Mouse (Mus musculus) midbrain, embryonic 15.5 days (tissue): Measurements from ENCODE around the gene Timm17b. TPM values are rescaled to one million over a fixed set of nuclear protein-coding genes. Genes with fewer than 3 reads are reported as not detected.

ENCODE experiments used
- ATAC-seq: fragments of 200-750 bp; cut with Nextera tagmentation; replicated peaks from 2 replicates; pipeline ENCODE4 v1.8.0; 2017; ENCODE audit warnings: moderate TSS enrichment
- H3K27ac ChIP-seq: fragments of 300-500 bp; sonication (generic); 2 replicates; pipeline ENCODE4 v1.5.1; 2015; ENCODE audit warnings: mild to moderate bottlenecking, inconsistent platforms
- H3K27me3 ChIP-seq: fragments of 300-500 bp; sonication (generic); replicated peaks from 2 replicates; pipeline ENCODE4 v1.6.1; 2015; ENCODE audit warnings: inconsistent platforms
- H3K36me3 ChIP-seq: fragments of 300-500 bp; sonication (generic); replicated peaks from 2 replicates; pipeline ENCODE4 v1.6.1; 2015; ENCODE audit warnings: inconsistent platforms
- H3K4me1 ChIP-seq: fragments of 300-500 bp; sonication (generic); 2 replicates; pipeline ENCODE4 v1.6.1; 2015; ENCODE audit warnings: inconsistent platforms
- H3K4me2 ChIP-seq: fragments of 300-500 bp; sonication (generic); 2 replicates; pipeline ENCODE4 v1.6.1; 2015; ENCODE audit warnings: inconsistent platforms, mild to moderate bottlenecking, moderate library complexity
- H3K4me3 ChIP-seq: fragments of 300-500 bp; sonication (generic); 2 replicates; pipeline ENCODE4 v1.5.1; 2015; ENCODE audit warnings: mild to moderate bottlenecking, inconsistent platforms
- H3K9ac ChIP-seq: fragments of 300-500 bp; sonication (generic); 2 replicates; pipeline ENCODE4 v1.6.1; 2015; ENCODE audit warnings: mild to moderate bottlenecking, inconsistent platforms
- H3K9me3 ChIP-seq: fragments of 300-500 bp; sonication (generic); 2 replicates; pipeline ENCODE4 v1.6.1; 2016; ENCODE audit warnings: inconsistent platforms
- WGBS: fragments of 180-500 bp; shearing (Covaris S2); methylation state at CpG from one replicate; pipeline ENCODE4 v1.1.7; 2015; ENCODE audit warnings: mixed read lengths; 5-methylcytosine and 5-hydroxymethylcytosine counted together
- polyA plus RNA-seq: library from polyadenylated mRNA; unstranded; fragments of >200 nt; fragmentation: Nextera tagmentation; extraction: Ambion mirVana; gene quantifications from 2 replicates; pipeline ENCODE4 v1.2.1, GENCODE M21; 2015

The Timm17b gene
- polyA plus RNA-seq, 1 experiment from 2014 or later, result 173 TPM

DNA sequence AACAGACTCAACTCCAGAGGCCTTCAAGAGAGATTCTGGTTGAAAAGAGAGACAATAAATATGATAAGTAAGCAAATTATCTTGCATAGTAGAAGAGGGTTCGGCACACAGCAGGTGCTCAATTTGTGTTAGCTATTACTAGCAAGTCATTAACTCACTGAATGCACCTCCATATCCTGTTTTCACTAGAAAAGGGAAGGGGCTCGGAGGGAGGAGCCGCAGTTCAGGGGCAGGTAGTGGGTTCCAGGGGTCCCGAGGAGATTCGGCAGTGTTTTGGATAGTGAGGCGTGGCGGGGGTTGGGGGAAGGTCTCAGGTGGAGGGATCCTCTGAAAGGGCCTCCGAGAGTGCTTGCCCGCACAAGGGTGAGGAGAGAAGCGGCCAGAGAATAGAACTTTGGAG, 28.0 kb downstream of the Timm17b start:
- Histone ChIP-seq H3K27ac (no peak overlapping the region), H3K27me3 (peaks cover 6% of the 10 kb centered on the region), H3K4me2 (no peak overlapping the region), H3K4me3 (no peak overlapping the region), H3K9me3 (no peaks in the 10 kb centered on the region), H3K36me3 (peaks cover 6% of the 10 kb centered on the region; the same call in 1 of the 2 replicates), H3K9ac (no peak overlapping the region), H3K4me1 (peaks cover 9% of the 10 kb centered on the region)
- WGBS, result 42% methylated on average over 10 of the region's 10 CpGs
- no peak for ATAC-seq

DNA sequence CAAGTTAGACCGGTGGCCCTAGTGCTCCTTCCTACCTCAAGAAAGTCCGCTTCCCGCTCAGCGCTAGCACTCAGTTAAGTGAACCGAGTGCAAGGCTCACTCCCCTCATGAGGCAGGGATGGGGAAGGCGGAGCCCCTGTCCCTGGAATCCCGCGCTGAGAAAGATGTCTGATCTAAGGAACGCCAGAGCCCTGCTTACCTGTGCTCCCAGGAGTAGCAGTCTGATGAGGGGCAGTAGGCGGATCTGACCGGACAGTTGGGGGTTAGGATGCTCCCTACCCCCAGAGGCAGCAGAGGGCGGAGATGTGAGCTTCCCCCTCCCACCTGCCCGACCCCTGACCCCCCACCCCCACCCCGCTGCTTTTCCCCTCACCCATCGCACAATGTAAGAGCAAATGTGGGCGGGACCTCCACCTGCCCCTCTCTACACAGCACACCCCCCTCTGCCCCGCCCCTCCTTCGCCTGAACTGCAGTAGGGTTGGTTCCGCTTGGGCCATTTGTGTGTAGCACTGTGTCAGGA, 29.2 kb downstream of the Timm17b start, which contains the start of gene Eras:
TSS of gene Eras (minus strand) at position 338 of the 521 bp plus-strand sequence.
- Histone ChIP-seq H3K4me2 (no peak within 1 kb of the TSS), H3K9ac (no peak within 1 kb of the TSS), H3K9me3 (no peaks in the 10 kb centered on the region), H3K4me3 (no peak within 1 kb of the TSS), H3K27ac (no peak within 1 kb of the TSS), H3K4me1 (no peaks in the 10 kb centered on the region), H3K27me3 (peaks cover 6% of the 10 kb centered on the region), H3K36me3 (peaks cover 6% of the 10 kb centered on the region; the same call in 1 of the 2 replicates)
- no peak for ATAC-seq
- WGBS, result 24% methylated on average over 19 of the region's 19 CpGs

DNA sequence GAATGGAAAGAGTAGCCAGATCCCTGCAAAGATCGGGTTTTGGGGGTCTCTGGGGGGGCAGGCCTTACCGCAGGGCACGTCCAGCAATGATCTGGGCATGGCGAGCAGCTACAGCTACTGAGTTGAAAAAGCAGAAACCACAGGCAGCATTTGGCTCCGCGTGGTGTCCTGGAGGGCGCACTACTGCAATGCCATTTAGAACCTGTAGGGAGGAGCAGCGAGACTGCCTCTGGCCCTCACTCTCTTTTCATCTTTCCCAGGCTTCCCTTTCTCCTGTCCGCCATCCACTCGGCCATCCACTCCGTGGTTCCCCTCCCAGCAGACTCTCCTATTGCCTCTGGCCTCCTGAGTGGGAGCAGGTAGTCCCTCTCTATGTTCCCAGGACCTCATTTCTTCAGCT, 37.7 kb downstream of the Timm17b start:
- Histone ChIP-seq H3K9me3 (no peaks in the 10 kb centered on the region), H3K4me3 (no peak overlapping the region), H3K4me1 (no peaks in the 10 kb centered on the region), H3K27ac (no peak overlapping the region), H3K36me3 (no peaks in the 10 kb centered on the region), H3K4me2 (no peak overlapping the region), H3K9ac (no peak overlapping the region), H3K27me3 (no peaks in the 10 kb centered on the region)
- WGBS, result 53% methylated on average over 11 of the region's 11 CpGs
- no peak for ATAC-seq

DNA sequence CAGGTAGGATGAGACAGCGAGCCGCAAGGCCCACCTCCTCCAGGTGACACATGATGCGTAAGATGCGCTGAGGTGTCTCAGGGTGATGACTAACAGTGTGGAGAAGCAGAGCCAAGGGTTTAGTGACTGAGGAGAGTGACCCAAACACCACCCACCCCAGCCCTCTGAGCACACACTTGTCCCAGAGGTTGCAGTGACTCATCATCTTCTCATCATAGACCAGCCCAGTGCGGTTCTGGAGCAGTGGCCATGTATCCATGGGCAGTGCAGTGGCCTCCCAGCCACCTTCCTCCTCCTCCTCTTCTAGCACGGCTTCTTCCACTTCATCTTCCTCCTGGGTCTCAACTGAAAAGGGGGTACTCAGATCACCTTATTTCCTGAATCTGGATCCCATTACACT, 38.5 kb downstream of the Timm17b start:
- no peak for ATAC-seq
- Histone ChIP-seq H3K9ac (no peak overlapping the region), H3K36me3 (no peaks in the 10 kb centered on the region), H3K4me1 (no peaks in the 10 kb centered on the region), H3K4me3 (no peak overlapping the region), H3K27ac (no peak overlapping the region), H3K27me3 (no peaks in the 10 kb centered on the region), H3K9me3 (no peaks in the 10 kb centered on the region), H3K4me2 (no peak overlapping the region)
- WGBS, result 95% methylated on average over 6 of the region's 6 CpGs

DNA sequence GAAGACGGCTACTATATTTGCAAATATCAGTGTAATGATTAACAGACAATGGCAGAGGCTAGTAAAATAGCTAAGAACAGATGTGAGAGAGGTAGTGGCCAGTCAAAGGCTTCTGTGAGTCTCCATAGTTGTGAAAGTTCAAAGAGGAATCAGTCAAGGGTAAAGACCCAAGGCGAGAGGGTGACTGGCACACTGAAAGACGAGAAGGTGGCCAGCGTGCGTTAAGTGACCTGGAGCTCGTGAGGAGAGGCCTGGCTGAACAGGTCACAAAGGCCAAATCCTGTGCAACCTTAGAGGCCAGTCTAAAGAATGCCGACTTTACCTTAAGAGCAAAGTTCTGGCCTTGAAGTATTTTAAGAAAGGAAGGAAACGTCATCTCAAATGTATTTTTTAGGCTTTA, 46.5 kb downstream of the Timm17b start:
- H3K4me2 ChIP-seq, result no peak overlapping the region
- H3K4me1 ChIP-seq, result peaks cover 8% of the 10 kb centered on the region; the same call in 1 of the 2 replicates
- no peaks in the 10 kb centered on the region for H3K9me3 ChIP-seq
- H3K36me3 ChIP-seq, result no peaks in the 10 kb centered on the region
- no peaks in the 10 kb centered on the region for H3K27me3 ChIP-seq
- 66% methylated on average over 8 of the region's 8 CpGs for WGBS
- ATAC-seq, result no peak
- H3K4me3 ChIP-seq, result no peak overlapping the region
- no peak overlapping the region for H3K27ac ChIP-seq
- no peak overlapping the region for H3K9ac ChIP-seq

DNA sequence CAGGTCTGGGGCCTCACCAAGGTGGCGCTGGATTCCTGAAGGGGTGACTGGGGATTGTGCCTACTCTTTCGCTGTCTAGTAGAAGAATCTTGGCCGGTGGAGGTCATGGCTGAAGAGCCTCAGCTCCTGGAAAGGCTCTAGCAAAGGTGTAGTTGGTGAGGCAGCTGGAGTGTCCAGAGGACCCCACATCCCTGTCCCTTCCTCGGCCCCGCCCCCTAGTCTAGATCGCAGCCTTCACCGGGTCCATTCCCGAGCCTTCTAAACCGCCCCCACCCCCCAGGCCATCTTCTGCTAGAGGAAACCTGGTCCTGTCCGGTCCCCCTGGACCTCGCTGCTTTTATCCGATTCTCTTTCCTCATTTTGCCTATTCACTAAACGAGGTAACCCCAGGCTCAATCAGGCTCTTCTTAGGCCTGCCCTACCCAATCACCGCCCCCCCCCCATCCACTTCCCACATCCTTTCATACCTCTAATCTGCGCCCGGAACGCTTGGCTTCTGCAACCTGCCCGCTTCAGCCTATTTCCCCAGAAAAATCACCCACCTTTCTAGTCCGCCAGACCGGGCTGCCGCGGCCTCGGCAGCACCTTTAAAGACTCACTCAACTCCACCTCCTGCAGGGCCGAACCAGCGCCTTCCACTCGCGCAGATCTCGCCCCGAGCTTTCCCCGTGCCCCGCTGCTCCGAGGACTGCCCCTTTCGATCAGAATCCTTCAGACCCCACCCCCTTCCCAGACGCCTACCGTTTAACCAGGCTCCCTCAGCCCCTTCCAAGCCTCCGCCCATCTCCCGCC, 48.1 kb downstream of the Timm17b start, which contains the start of gene Hdac6:
TSS of gene Hdac6 (minus strand) at position 782 of the 792 bp plus-strand sequence.
- Histone ChIP-seq H3K9me3 (no peaks in the 10 kb centered on the region), H3K27ac (peak within 1 kb of the TSS; percentile 74)

DNA sequence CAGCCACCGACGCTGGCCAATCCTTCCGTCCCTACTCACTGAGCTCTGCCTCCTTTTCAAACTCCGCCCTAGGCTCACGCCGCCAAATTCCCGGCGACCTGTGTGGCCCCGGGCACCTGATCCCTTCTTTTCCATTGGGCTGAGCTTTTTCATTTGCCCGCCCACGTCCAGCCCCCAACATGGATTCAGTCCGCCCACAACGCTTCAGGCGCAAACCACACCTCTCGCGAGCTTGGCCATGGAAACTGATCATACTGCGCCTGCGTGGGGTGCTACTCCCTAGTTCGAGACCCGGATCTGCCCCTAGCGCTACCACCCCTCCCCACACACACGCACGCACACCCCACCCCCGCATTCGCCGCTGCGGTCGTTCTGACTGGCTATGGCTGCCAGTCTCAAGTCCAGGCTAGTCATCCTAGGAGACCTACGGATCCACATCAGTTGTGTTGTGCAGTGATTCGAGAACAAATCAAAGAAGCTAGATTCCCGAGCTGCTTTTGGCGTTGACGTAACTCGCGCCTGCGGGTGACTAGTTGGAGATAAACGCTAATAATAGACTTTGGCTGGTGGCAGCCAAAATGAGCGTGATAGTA, 48.8 kb downstream of the Timm17b start:
- Histone ChIP-seq H3K4me1 (peaks cover 8% of the 10 kb centered on the region; the same call in 1 of the 2 replicates), H3K4me3 (peak overlapping the region; percentile 44), H3K9ac (peak overlapping the region; percentile 4; the same call in 1 of the 2 replicates), H3K27ac (peak overlapping the region; percentile 69), H3K36me3 (no peaks in the 10 kb centered on the region), H3K4me2 (peak overlapping the region; percentile 55), H3K27me3 (no peaks in the 10 kb centered on the region), H3K9me3 (no peaks in the 10 kb centered on the region)
- 18% methylated on average over 38 of the region's 38 CpGs for WGBS
- ATAC-seq, result peak; percentile 99; the same call in 1 of the 2 replicates

More for the DNA sequence above, 48.1 kb downstream of the Timm17b start, which contains the start of gene Hdac6:
- peak; percentile 29 for ATAC-seq
- Histone ChIP-seq H3K27me3 (no peaks in the 10 kb centered on the region), H3K4me1 (peaks cover 8% of the 10 kb centered on the region; the same call in 1 of the 2 replicates), H3K4me3 (peak within 1 kb of the TSS; percentile 44), H3K9ac (peak within 1 kb of the TSS; percentile 41), H3K36me3 (no peaks in the 10 kb centered on the region), H3K4me2 (peak within 1 kb of the TSS; percentile 55)
- WGBS, result 25% methylated on average over 37 of the region's 37 CpGs

DNA sequence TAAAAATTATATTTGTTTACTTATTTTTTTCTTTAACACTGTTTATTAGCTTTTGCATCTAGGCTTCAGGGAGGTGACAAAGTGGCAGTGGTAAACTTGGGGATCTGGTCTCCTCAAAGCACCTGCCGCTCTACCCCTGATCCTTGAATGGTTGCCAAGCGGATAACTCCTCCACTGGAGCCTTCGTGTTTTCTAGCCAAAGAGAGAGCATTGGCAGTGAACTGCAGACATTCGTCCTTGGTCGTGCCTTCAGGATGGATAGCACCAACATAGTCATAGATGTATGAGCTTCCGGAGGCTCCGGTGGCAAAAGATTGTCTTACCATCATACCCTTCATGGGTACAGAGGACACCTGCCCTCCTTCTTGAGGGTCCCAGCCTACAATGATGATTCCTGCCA, 50.9 kb downstream of the Timm17b start:
- no peak overlapping the region for H3K27ac ChIP-seq
- no peak overlapping the region for H3K9ac ChIP-seq
- WGBS, result 92% methylated on average over 7 of the region's 7 CpGs
- ATAC-seq, result no peak
- H3K9me3 ChIP-seq, result no peaks in the 10 kb centered on the region
- no peaks in the 10 kb centered on the region for H3K27me3 ChIP-seq
- no peaks in the 10 kb centered on the region for H3K36me3 ChIP-seq
- H3K4me1 ChIP-seq, result peaks cover 8% of the 10 kb centered on the region; the same call in 1 of the 2 replicates
- no peak overlapping the region for H3K4me2 ChIP-seq
- H3K4me3 ChIP-seq, result no peak overlapping the region

Other genes starting within 250 kb of the Timm17b start
- gene Prickle3, start 242.1 kb upstream of the Timm17b start, polyA plus RNA-seq, result 1.6 and 1.7 TPM in 2 replicates
- gene Plp2, start 228.0 kb upstream of the Timm17b start, polyA plus RNA-seq, result 17.5 and 19.7 TPM in 2 replicates
- gene Magix, start 218.1 kb upstream of the Timm17b start, polyA plus RNA-seq, result 0.09 TPM in 1 of 2 replicates, not detected in the other
- gene Gpkow, start 202.2 kb upstream of the Timm17b start, polyA plus RNA-seq, result 44.9 and 45.8 TPM in 2 replicates
- 35.0 and 35.2 TPM in 2 replicates for gene Wdr45, start 185.0 kb upstream of the Timm17b start, polyA plus RNA-seq
- gene Gm45208, start 177.1 kb upstream of the Timm17b start, polyA plus RNA-seq, result 0.85 and 1.3 TPM in 2 replicates
- 132 and 133 TPM in 2 replicates for gene Praf2, start 170.9 kb upstream of the Timm17b start, polyA plus RNA-seq
- gene Ccdc120, start 148.5 kb upstream of the Timm17b start, polyA plus RNA-seq, result 78.4 and 85.2 TPM in 2 replicates
- gene Tfe3, start 136.8 kb upstream of the Timm17b start, polyA plus RNA-seq, result 26.3 and 26.6 TPM in 2 replicates
- gene Gripap1, start 109.6 kb upstream of the Timm17b start, polyA plus RNA-seq, result 72.3 and 78.8 TPM in 2 replicates
- gene Kcnd1, start 77.1 kb upstream of the Timm17b start, polyA plus RNA-seq, result 2.3 and 2.9 TPM in 2 replicates
- gene Otud5, start 58.0 kb upstream of the Timm17b start, polyA plus RNA-seq, result 49.1 and 53.2 TPM in 2 replicates
- 21.7 and 22.1 TPM in 2 replicates for gene Pim2, start 21.1 kb upstream of the Timm17b start, polyA plus RNA-seq
- gene Slc35a2, start 15.3 kb upstream of the Timm17b start, polyA plus RNA-seq, result 42.2 and 42.9 TPM in 2 replicates
- gene Pqbp1, start 88 bp upstream of the Timm17b start, polyA plus RNA-seq, result 222 and 224 TPM in 2 replicates
- not detected in 2 replicates for gene Gm10491, start 8.5 kb downstream of the Timm17b start, polyA plus RNA-seq
- 1.2 TPM in 1 of 2 replicates, not detected in the other for gene Gm10490, start 10.2 kb downstream of the Timm17b start, polyA plus RNA-seq
- 273 and 288 TPM in 2 replicates for gene Pcsk1n, start 20.5 kb downstream of the Timm17b start, polyA plus RNA-seq
- not detected in 2 replicates for gene Eras, start 29.2 kb downstream of the Timm17b start, polyA plus RNA-seq
- gene Hdac6, start 48.5 kb downstream of the Timm17b start, polyA plus RNA-seq, result 76.8 and 79.0 TPM in 2 replicates
- gene Gata1, start 78.7 kb downstream of the Timm17b start, polyA plus RNA-seq, result 0.12 and 0.42 TPM in 2 replicates
- gene Glod5, start 119.1 kb downstream of the Timm17b start, polyA plus RNA-seq, result 0.27 and 0.46 TPM in 2 replicates
- gene Suv39h1, start 175.4 kb downstream of the Timm17b start, polyA plus RNA-seq, result 40.7 and 42.0 TPM in 2 replicates
- gene Was, start 191.1 kb downstream of the Timm17b start, polyA plus RNA-seq, result 0.13 and 0.18 TPM in 2 replicates
- gene Wdr13, start 233.5 kb downstream of the Timm17b start, polyA plus RNA-seq, result 67.6 and 72.9 TPM in 2 replicates
- gene Rbm3, start 246.5 kb downstream of the Timm17b start, polyA plus RNA-seq, result 272 and 285 TPM in 2 replicates